Mouse (Mus musculus) central nervous system, embryonic 18 days (tissue): ENCODE results near the gene Ddah1. TPM values are rescaled to one million over a fixed set of nuclear protein-coding genes. Genes with fewer than 3 reads are reported as not detected.

ENCODE experiments used
- polyA plus RNA-seq: library from polyadenylated mRNA; depleted of rRNA; stranded (reverse); fragments of >200 nt; gene quantifications from 2 replicates; pipeline ENCODE4 v1.2.3, GENCODE M21; 2012; rRNA removed

Ddah1 gene
- 107 and 109 TPM in 2 replicates for polyA plus RNA-seq

DNA sequence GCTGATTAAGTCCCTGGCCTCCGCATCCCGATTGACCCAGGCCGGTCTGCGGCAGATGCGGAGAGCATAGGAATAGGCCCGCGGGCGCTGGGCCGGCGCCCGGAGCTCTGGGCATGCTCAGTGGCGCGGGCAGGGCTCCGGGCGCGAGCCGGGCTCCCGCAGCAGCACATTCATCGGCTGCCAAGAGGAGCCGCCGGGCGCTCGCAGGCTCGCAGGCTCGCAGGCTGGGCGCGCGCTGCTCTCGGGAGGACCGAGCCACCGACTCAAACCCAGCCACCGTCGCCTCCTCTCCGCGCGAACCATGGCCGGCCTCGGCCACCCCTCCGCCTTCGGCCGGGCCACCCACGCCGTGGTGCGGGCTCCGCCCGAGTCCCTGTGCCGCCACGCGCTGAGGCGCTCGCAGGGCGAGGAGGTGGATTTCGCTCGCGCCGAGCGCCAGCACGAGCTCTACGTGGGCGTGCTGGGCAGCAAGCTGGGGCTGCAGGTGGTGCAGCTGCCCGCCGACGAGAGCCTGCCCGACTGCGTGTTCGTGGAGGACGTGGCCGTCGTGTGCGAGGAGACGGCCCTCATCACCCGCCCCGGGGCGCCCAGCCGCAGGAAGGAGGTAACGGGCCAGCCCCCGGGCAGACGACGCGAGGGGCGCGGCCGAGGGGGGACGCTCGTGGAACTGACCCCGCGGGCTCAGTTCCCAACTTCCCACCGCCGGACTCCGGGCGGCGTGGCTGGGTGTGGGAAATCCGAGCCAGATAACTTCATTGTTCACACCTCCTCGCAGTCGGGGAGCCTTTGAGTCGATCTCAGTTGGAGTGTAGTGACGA is at the start of gene Ddah1:
Ddah1 (plus strand) TSS at position 115 of the 818 bp plus-strand sequence.

DNA sequence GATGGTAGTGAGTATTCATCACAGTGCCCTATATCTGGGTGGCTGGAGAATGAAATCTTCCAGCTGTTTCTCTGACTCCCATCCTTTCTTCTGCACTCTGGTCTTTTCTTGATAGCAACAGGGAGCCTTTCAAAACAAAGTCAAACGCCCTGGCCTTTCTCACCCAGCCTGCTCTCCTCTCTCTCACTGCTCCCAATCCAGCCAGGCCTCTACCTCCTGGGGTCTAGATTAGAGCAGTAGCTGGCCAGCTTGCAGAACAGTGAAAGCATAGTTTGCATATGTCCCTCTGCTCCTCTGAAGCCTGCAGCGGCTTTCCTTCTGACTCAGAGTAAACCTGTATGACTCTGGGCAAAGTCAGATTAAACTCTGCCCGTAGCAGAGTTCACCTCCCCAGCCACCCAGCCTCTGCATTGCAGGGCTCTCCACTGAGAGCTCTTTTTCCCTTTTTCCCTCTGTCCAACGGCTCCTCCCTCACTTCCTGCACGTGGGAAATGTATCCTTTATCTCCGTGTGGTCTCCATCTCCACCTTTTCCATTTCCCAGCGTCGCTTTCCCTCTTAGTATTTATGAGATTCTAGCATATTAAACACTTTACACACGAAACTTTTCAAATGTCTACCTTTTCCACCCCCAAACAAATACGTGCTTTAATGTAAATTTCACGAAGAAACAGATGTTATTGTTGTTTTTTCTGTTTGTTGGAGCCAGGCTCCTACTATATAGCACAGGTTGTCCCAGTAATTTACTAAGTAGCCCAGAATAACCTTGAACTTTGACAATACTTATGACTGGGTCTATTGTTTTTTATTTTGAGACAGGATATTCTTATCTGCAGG is 163.8 kb downstream of the Ddah1 start, which contains the start of gene Bcl10:
Bcl10 (plus strand) TSS at position 786 of the 836 bp plus-strand sequence.

DNA sequence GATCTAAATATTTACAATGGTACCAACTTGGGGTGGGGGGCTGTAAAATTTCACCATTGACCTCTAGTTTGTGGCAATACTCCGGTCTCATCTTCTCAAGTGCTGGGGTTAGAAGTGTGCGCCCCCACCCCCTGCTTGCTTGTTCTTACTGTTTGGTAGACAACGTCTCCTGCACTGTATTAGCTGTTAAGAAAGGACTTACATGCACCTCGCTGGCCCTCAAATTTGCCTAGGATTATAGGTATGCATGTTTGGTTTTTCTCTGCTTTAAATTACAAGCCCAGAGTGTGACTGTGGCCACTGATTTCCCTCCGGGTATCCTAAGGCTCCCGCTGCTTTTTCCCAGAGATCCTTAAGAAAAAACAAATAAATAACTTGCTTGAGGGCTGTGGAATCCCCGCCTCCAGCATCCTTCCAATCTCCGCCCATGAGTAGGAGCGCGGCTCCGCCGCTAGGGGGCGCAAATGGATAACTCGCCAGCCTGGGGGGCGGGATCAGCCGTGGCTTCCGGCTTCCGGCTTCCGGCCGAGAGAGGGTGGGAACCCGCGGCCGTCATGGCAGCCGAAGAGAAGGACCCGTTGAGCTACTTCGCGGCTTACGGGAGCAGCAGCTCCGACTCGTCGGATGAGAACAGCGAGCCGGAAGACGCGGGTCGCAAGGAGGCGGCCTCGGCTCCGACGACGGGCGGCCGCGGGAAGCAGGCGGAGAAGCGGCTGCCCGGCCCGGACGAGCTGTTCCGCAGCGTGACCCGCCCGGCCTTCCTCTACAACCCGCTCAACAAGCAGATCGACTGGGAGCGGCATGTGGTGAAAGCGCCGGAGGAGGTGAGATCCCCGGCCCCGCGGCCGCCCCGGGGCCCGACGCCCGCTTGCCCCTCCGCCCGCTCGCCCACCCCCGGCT is 179.3 kb downstream of the Ddah1 start, which contains the start of gene 2410004B18Rik:
2410004B18Rik (plus strand) TSS at position 510 of the 900 bp plus-strand sequence.

Other genes with a start within 250 kb of the Ddah1 start
- 22.4 and 24.1 TPM in 2 replicates for gene Znhit6, start 182.5 kb upstream of the Ddah1 start, polyA plus RNA-seq
- gene Ccn1, start 108.7 kb upstream of the Ddah1 start, polyA plus RNA-seq: 7.3 and 11.8 TPM in 2 replicates
- gene Bcl10, start 164.1 kb downstream of the Ddah1 start, polyA plus RNA-seq: 15.3 and 16.1 TPM in 2 replicates
- gene 2410004B18Rik, start 179.3 kb downstream of the Ddah1 start, polyA plus RNA-seq: 58.3 and 63.5 TPM in 2 replicates
- gene Syde2, start 229.2 kb downstream of the Ddah1 start, polyA plus RNA-seq: 2.7 and 3.1 TPM in 2 replicates